Mouse (Mus musculus): ENCODE results near the gene Ccnf.
A peak's percentile ranks its signal among the peaks of the same experiment; 100 is the strongest.

The Ccnf gene

DNA sequence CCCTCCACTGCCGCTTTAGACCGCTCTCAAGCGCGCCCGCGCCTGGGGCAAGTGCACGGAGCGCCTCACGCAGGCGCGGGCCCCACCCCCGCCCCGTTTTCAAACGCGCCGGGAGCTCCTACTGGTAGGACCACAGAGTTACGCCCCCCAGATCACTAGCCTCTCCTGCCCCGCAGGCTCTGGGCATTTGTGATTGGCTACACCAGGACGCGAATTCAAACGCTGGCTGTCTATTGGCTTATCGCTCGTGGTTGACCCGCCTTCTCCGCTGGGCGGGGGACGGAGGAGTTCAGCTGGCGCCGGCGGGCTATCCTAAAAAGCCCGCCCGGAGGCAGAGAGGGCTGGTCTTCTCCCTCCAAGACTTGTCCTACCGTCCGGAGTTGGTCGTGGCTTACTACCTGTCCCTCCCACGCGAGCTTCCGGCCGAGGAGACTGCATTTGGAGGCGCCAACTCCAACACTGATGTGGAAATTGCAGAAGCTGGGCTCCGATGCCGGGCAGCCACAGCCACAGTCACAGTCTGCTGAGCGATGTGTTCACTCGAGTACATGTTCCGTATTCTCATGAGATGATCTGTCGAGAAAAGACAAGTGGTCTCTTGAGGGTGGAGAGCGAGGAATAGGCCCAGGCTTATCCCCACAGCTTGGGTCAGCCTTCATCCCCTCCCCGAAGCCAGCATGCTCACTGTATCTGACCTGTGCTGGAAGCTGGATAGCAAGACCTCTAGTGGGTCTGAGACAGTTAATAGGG lies at the start of gene Ccnf:
Gene Ccnf, minus strand, starts transcription at position 165 of the 750 bp plus-strand sequence.
- DNase-seq, result peak; percentile 97

DNA sequence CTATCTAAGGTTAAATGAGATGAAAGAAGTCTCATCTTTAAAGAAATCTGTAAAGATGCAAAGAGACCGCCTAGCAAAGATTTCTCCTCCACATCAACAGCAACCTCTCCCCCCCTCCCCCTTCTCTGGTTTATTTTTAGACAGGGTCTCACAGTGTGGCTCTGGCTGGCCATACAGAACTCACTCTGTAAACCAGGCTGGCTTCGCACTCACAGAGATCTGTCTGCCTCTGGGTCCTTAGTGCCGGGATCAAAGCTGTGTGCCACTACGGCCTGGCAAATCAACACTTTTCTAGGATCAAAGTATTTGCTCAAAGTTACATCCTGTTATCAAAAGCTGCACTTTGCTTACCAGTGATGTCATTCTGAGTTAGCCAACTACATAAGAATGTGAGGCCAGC lies 49.4 kb upstream of the Ccnf start:
- no peak for DNase-seq

DNA sequence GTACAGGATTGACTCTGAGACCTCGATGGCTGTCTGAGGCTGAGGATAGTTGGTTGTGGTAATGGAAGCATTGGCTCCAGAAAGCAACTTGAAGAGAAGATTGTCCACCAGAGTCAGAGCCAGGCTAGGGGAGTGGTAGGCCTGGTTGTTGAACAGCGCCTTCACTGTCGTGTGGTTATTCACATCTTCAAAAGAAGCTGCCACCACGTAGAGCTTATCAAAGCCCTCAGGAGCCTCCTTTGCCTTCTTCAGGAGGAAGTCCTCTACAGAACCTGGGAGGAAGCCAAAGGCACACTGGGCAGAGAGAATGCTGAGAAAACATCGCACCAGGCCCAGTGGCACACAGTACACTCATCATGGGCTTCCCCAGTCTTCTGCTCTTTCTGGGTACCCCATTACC lies 38.1 kb upstream of the Ccnf start:
- no peak for DNase-seq

GRCm38 (mm10) chr17:24288477-24288876 lies 37.2 kb upstream of the Ccnf start:
- no peak for DNase-seq

DNA sequence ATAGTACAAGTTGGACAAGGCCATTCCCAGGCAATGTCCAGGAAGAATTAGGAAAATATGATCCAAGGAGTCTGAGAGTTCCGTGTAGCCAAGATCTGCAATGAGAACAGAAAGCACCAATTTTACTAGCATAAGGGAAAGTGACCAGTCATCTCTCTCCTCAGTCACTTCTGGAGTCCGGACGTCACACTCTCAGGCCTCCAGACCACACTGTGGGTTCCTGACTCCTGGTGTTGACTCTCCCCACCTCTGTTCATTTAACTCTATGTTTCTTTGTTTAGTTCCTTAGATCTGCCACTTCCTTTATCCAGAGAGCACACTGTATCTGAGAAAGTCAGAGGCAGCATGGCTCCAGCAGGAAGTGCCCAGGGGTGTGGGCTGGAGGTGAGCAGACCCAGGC lies 34.4 kb upstream of the Ccnf start:
- DNase-seq, result no peak

DNA sequence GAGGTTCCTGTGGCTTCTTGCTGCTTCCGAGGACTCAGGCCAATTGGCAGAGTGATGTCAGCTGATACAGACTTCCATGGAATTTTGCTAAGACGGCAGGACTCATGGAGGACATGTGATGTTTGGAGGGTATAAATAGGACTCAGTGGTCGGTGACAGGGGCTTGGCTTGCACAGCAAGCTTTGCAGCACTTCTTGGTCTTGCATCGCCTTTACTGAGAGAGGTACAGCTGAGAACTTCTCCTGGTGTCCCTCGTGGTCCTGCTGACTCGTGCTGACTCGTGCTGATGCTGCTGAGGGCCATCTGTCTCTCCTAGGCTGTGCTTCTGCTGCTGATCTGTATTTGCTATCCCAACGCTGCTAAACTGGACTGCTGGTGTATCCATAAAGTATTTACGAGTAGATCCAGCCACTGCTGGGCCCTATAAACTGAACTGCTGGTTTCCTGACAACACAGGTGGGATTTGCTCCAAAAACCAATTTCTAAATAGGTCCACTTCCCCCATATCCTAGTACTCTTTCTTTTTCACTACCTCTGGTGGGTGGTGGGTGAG lies 32.1 kb upstream of the Ccnf start:
- no peak for DNase-seq

GRCm38 (mm10) chr17:24282637-24283036 lies 31.4 kb upstream of the Ccnf start:
- peak; percentile 17 for DNase-seq

DNA sequence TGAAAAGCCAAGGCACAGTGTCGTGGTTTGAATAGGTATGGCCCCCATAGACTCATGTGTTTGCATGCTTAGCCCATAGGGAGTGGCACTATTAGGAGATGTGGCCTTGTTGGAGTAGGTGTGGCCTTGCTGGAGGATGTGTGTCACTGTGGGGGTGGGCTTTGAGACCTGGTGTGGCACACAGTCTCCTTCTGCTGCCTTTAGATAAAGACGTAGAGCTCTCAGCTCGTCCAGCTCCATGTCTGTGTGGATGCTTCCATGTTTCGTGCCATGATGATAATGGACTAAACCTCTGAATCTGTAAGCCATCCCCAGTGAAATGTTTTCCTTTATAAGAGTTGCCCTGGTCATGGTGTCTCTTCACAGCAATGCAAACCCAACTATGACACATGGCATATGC lies 28.6 kb upstream of the Ccnf start:
- no peak for DNase-seq

DNA sequence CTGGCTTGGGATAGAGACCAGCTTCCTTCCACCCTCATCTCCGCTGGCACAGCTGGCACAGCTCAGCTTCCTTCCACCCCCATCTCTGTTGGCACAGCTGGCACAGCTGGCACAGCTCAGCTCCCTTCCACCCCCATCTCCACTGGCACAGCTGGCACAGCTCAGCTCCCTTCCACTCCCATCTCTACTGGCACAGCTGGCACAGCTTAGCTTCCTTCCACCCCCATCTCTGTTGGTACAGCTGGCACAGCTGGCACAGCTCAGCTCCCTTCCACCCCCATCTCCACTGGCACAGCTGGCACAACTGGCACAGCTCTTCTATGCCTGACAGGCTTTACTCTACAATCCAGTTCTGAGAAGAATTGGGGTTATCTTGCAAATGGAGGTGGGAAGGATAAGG lies 15.8 kb upstream of the Ccnf start:
- DNase-seq, result no peak

- DNase-seq, result no peak
Observed at GRCm38 (mm10) chr17:24264766-24265165, 13.5 kb upstream of the Ccnf start.

GRCm38 (mm10) chr17:24260516-24260915 lies 9.2 kb upstream of the Ccnf start:
- no peak for DNase-seq

- DNase-seq, result no peak
Observed at GRCm38 (mm10) chr17:24259702-24260101, 8.4 kb upstream of the Ccnf start.

DNA sequence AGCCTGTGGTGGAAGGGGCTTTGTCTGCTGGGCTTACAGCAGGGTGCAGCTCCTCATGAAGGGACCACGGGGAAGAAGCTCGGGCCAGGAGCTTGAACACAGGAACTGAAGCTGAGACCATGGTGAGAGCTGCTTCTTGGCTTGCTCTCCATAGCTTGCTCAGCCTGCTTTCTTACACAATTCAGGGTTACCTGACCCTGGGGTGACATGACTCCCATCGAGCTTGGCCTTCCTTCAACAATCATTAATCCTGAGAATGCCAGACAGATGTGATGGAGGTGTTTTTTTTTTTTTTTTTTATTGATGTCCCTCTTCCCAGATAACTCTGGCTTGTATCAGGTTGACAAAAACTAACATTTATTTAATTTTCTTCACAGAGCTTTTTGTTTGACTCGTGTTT lies 7.7 kb upstream of the Ccnf start:
- DNase-seq, result no peak

- no peak for DNase-seq
Observed at GRCm38 (mm10) chr17:24252329-24252728, 1.0 kb upstream of the Ccnf start.

- DNase-seq, result no peak
Observed at GRCm38 (mm10) chr17:24250988-24251319, 330 bp downstream of the Ccnf start.

DNA sequence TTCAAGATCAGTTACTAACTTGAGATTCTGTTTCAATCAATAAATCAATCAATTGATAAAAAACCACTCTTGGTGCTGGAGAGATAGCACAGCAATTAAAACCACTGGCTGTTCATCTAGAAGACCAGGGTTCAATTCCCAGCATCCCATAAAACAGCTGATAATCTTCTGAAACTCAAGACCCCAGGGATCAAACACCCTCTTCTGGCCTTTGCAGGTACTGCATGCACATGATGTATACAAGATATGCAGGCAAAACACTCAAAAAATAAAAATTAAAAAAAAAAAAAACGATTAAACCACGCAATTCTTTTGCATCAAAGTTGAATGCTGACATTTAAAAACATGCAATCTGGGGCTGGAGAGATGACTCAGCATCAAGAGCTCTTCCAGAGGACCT lies 2.6 kb downstream of the Ccnf start:
- DNase-seq, result no peak

GRCm38 (mm10) chr17:24244061-24244460 lies 7.2 kb downstream of the Ccnf start:
- DNase-seq, result no peak

DNA sequence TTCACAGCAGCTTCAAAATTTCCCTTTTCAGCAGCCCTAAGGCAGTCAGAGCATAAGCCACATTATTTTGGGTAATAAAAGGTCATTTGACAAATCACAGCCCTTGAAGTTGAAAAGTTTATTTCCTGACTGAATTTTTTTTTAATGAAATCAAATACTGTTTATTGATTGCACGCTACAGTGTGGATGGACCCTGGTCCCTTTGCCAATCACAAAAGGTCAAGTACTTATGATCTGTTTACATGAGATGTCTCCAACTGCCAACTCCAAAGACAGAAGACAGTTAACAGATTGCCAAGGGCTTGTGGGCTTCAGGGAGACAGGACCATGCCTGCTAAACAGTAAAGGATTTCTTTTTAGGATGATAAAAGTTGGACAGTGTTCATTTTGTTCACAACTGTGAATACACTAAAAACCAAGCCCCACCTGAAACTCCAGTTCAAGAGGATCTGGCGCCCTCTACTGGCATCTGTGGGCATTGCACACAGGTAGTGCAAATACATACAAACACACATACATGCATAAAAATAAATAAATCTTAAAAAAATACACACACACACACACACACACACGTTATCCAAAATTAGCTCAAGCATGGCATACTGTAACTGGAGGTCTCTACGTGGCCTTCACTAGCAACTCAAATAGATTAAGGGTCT lies 7.8 kb downstream of the Ccnf start:
- DNase-seq, result peak; percentile 43

- DNase-seq, result no peak
Observed at GRCm38 (mm10) chr17:24236921-24237320, 14.4 kb downstream of the Ccnf start.

DNA sequence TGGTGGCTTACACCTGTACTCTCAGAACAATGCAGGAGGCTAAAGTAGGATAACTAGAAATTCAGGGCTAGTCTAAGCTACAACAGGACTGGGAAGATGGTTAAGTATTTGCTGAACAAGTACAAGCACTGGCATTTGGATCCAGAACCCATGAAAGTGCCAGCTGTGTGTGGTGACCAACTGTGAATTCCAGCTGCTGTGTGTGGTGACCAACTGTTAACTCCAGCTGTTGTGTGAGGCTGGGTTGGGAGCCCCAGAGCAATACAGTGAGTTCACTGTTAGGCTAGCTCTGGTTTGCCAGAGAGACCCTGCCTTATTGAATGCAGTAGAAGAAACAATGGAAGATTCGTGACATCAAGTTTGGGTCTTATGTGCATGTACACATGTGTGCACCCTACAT lies 14.8 kb downstream of the Ccnf start:
- DNase-seq, result no peak

DNA sequence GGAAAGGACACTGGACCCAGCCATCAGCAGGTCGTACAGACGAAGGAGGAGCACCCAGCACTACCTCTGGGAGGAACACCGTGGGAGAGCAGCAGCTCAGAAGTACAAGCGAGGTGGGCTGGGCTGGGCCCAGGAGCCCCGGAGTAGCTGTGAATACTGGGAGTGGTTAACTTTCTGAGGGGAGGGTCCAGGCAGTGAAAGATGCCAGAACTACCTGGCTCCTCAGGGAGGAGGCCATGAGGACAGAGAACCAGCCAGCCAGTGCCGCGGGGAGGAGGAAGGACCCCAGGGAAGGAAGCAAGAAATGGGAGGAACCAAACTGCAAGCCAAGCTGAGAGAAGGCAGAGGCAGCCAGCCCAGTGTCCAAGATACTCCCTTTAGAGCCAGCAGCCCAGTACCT lies 23.3 kb downstream of the Ccnf start:
- no peak for DNase-seq

- DNase-seq, result no peak
Observed at GRCm38 (mm10) chr17:24226721-24227120, 24.6 kb downstream of the Ccnf start.

GRCm38 (mm10) chr17:24225851-24226250 lies 25.4 kb downstream of the Ccnf start:
- no peak for DNase-seq

GRCm38 (mm10) chr17:24224741-24225140 lies 26.5 kb downstream of the Ccnf start:
- DNase-seq, result no peak

DNA sequence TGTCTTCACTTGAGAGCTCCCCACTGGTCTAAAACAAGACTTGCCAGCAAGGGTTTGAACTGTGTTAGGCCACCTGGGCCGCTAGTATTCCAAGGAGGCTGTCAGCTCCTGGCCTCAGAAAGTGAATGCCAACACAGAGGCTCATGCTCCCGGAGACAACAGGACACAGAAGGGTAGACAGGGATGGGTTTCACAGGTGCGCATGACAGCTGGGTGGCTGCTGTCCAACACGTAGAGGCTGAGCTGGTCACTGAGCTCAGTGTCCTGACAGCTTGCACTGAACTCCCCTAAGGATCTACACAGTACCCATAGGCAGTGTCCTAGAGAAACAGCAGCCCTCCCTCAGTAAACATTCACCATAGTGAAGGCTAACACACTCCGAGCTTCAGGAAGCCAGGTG lies 27.8 kb downstream of the Ccnf start:
- DNase-seq, result no peak

All from kidney, adult 9 months (tissue).